Mouse (Mus musculus) ovary, postnatal 10 days (tissue): ENCODE measurements around the gene Ing1.

Experiments
- DNase-seq: peaks from one replicate; pipeline ENCODE4 v3.0.0; 2022; ENCODE audit warnings: low spot score

The Ing1 gene

GRCm38 (mm10) chr8:11554799-11555719, at the start of gene Ing1:
Gene Ing1 (plus strand): TSS chr8:11555571.
- peak; percentile 89 for DNase-seq

- no peak for DNase-seq
Observed at GRCm38 (mm10) chr8:11506074-11506473, 49.3 kb upstream of the Ing1 start.

GRCm38 (mm10) chr8:11506802-11507201, 48.6 kb upstream of the Ing1 start:
- DNase-seq, result no peak

- no peak for DNase-seq
Observed at GRCm38 (mm10) chr8:11508880-11509279, 46.5 kb upstream of the Ing1 start.

- no peak for DNase-seq
Observed at GRCm38 (mm10) chr8:11510971-11511370, 44.4 kb upstream of the Ing1 start.

GRCm38 (mm10) chr8:11512711-11513110, 42.7 kb upstream of the Ing1 start:
- no peak for DNase-seq

GRCm38 (mm10) chr8:11513247-11513646, 42.1 kb upstream of the Ing1 start:
- no peak for DNase-seq

GRCm38 (mm10) chr8:11516292-11516691, 39.1 kb upstream of the Ing1 start:
- DNase-seq, result no peak

GRCm38 (mm10) chr8:11517366-11518055, 37.9 kb upstream of the Ing1 start:
- no peak for DNase-seq

GRCm38 (mm10) chr8:11518056-11518396, 37.3 kb upstream of the Ing1 start:
- DNase-seq, result no peak

GRCm38 (mm10) chr8:11518676-11519075, 36.7 kb upstream of the Ing1 start:
- DNase-seq, result no peak

GRCm38 (mm10) chr8:11523331-11523730, 32.0 kb upstream of the Ing1 start:
- no peak for DNase-seq

- no peak for DNase-seq
Observed at GRCm38 (mm10) chr8:11530155-11530770, 25.1 kb upstream of the Ing1 start.

GRCm38 (mm10) chr8:11530849-11531248, 24.5 kb upstream of the Ing1 start:
- no peak for DNase-seq

- DNase-seq, result no peak
Observed at GRCm38 (mm10) chr8:11534494-11534893, 20.9 kb upstream of the Ing1 start.

- no peak for DNase-seq
Observed at GRCm38 (mm10) chr8:11539049-11539448, 16.3 kb upstream of the Ing1 start.

- no peak for DNase-seq
Observed at GRCm38 (mm10) chr8:11540182-11540581, 15.2 kb upstream of the Ing1 start.

- DNase-seq, result no peak
Observed at GRCm38 (mm10) chr8:11542031-11542430, 13.3 kb upstream of the Ing1 start.

GRCm38 (mm10) chr8:11542866-11543265, 12.5 kb upstream of the Ing1 start:
- DNase-seq, result no peak

GRCm38 (mm10) chr8:11544386-11544785, 11.0 kb upstream of the Ing1 start:
- DNase-seq, result no peak

- no peak for DNase-seq
Observed at GRCm38 (mm10) chr8:11547063-11547462, 8.3 kb upstream of the Ing1 start.

GRCm38 (mm10) chr8:11549706-11550105, 5.7 kb upstream of the Ing1 start:
- no peak for DNase-seq
